Mouse (Mus musculus): ENCODE data around the gene Uck2. TPM values are rescaled to one million over a fixed set of nuclear protein-coding genes. Genes with fewer than 3 reads are reported as not detected.

The Uck2 gene
- polyA plus RNA-seq, 1 experiment from 2014 or later = 86.3 TPM

DNA sequence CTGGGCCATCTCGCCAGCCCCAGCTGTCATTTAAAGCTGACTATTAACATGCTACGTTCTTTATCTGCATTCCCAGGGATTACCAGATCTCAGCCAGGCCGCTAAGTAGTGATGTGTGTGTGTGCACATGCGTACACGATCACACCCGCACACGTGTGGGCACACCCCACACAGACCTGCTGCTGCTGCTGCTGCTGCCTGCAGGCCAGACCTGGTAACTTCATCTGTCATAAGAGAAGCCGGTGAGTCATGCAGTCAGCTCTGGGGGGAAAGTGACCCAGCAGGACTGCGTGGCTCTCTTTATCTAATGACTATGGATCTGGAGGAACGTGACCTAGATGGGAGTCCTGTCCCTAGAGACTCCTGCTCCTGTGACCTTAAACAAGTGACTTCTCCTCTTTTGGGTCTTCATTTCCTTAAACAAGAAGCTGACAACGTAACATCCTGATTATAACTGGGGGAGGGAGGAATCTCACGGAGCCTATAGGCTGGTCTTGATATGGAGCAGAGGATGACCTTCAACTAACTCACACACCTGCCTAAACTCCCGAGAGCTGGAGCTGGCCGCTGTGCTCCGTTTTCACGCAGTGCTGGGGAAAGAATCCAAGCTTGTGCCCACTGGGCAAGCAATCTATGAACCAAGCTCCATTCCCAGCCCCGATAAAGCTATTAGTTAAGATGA is 54.0 kb downstream of the Uck2 start:
- whole genome bisulfite sequencing = 87% methylated on average over 17 of the region's 17 CpGs
- H3K4me3 ChIP-seq (ENCODE audit: low read depth, low read length) = no peak overlapping the region
- H3K36me3 ChIP-seq (ENCODE audit: control insufficient read depth, insufficient read depth, low read length) = peaks cover 33% of the 10 kb centered on the region
- H3K9me3 ChIP-seq (ENCODE audit: control insufficient read depth, low read depth, low read length) = no peaks in the 10 kb centered on the region
- no peak overlapping the region for H3K9ac ChIP-seq (replicated peaks; ENCODE audit: low read depth, low read length)
- no peaks in the 10 kb centered on the region for H3K27me3 ChIP-seq (ENCODE audit: control insufficient read depth, insufficient read depth, low read length)
- peak; percentile 43; the same call in 1 of the 2 replicates for ATAC-seq (ENCODE audit: insufficient number of reproducible peaks, insufficient read depth, low FRiP score, low read depth)
- no peak overlapping the region for H3K27ac ChIP-seq (ENCODE audit: low read length)
- H3K4me2 ChIP-seq (replicated peaks; ENCODE audit: low read depth, low read length) = no peak overlapping the region
- H3K4me1 ChIP-seq (ENCODE audit: control insufficient read depth, insufficient read depth, low read length) = no peaks in the 10 kb centered on the region

- no peaks in the 10 kb centered on the region for H3K9me3 ChIP-seq (ENCODE audit: control insufficient read depth, low read depth, low read length)
- WGBS = 88% methylated on average over 9 of the region's 9 CpGs
- H3K27ac ChIP-seq (ENCODE audit: low read length) = no peak overlapping the region
- H3K4me3 ChIP-seq (ENCODE audit: low read depth, low read length) = no peak overlapping the region
- no peak overlapping the region for H3K9ac ChIP-seq (replicated peaks; ENCODE audit: low read depth, low read length)
- peaks cover 16% of the 10 kb centered on the region for H3K36me3 ChIP-seq (ENCODE audit: control insufficient read depth, insufficient read depth, low read length)
- no peak overlapping the region for H3K4me2 ChIP-seq (replicated peaks; ENCODE audit: low read depth, low read length)
- no peaks in the 10 kb centered on the region for H3K27me3 ChIP-seq (ENCODE audit: control insufficient read depth, insufficient read depth, low read length)
- ATAC-seq (ENCODE audit: insufficient number of reproducible peaks, insufficient read depth, low FRiP score, low read depth) = no peak
- H3K4me1 ChIP-seq (ENCODE audit: control insufficient read depth, insufficient read depth, low read length) = peaks cover 2% of the 10 kb centered on the region; the same call in 1 of the 2 replicates
These were observed 62.6 kb downstream of the Uck2 start for GRCm38 (mm10) chr1:167222382-167223010.

- H3K4me2 ChIP-seq (replicated peaks; ENCODE audit: low read depth, low read length) = no peak overlapping the region
- no peak for ATAC-seq (ENCODE audit: insufficient number of reproducible peaks, insufficient read depth, low FRiP score, low read depth)
- H3K36me3 ChIP-seq (ENCODE audit: control insufficient read depth, insufficient read depth, low read length) = peaks cover 10% of the 10 kb centered on the region
- H3K9ac ChIP-seq (replicated peaks; ENCODE audit: low read depth, low read length) = no peak overlapping the region
- WGBS = 5% methylated on average over 5 of the region's 5 CpGs
- no peaks in the 10 kb centered on the region for H3K9me3 ChIP-seq (ENCODE audit: control insufficient read depth, low read depth, low read length)
- peaks cover 2% of the 10 kb centered on the region; the same call in 1 of the 2 replicates for H3K4me1 ChIP-seq (ENCODE audit: control insufficient read depth, insufficient read depth, low read length)
- no peaks in the 10 kb centered on the region for H3K27me3 ChIP-seq (ENCODE audit: control insufficient read depth, insufficient read depth, low read length)
- no peak overlapping the region for H3K4me3 ChIP-seq (ENCODE audit: low read depth, low read length)
- no peak overlapping the region for H3K27ac ChIP-seq (ENCODE audit: low read length)
These were observed 64.6 kb downstream of the Uck2 start for GRCm38 (mm10) chr1:167220303-167221174.

DNA sequence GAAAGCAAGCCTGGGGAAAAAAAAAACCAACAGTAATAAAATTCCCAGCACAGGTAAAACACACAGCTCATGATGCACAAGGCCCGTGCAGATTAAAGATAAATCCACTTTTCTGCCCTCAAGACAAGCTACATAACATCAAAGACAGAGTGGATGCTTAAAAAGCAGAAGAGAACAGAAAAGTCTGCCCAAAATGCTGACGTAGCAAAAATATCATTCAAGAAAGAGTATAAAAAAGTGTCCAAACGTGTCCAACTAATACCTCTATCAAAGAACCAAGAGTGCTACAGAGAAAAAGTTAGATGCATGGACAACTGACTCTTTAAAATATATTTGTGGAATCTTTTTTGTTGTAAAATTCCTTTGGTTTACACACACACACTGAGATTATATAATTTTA is 69.7 kb downstream of the Uck2 start:
- H3K4me2 ChIP-seq (replicated peaks; ENCODE audit: low read depth, low read length) = no peak overlapping the region
- H3K27ac ChIP-seq (ENCODE audit: low read length) = no peak overlapping the region
- no peaks in the 10 kb centered on the region for H3K27me3 ChIP-seq (ENCODE audit: control insufficient read depth, insufficient read depth, low read length)
- WGBS = 73% methylated on average over 3 of the region's 3 CpGs
- H3K9me3 ChIP-seq (ENCODE audit: control insufficient read depth, low read depth, low read length) = no peaks in the 10 kb centered on the region
- no peaks in the 10 kb centered on the region for H3K36me3 ChIP-seq (ENCODE audit: control insufficient read depth, insufficient read depth, low read length)
- no peak overlapping the region for H3K9ac ChIP-seq (replicated peaks; ENCODE audit: low read depth, low read length)
- no peak overlapping the region for H3K4me3 ChIP-seq (ENCODE audit: low read depth, low read length)
- no peak for ATAC-seq (ENCODE audit: insufficient number of reproducible peaks, insufficient read depth, low FRiP score, low read depth)
- no peaks in the 10 kb centered on the region for H3K4me1 ChIP-seq (ENCODE audit: control insufficient read depth, insufficient read depth, low read length)

DNA sequence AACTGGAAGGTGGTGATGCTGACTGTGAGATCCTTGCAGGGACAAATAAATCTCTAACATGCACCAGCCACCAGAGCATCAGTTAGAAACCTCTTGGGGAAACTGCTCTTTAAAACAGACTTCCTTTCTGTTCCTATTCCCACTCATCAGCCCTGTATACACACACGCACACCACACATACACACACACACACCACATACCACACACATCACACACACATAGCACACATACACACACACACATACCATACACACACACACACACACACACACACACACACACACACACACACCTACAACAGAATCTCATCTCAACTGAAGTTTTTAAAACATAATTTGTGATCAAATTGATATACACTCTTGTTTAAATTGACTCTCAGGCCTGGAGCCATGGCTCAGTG is 72.4 kb downstream of the Uck2 start:
- no peak overlapping the region for H3K27ac ChIP-seq (ENCODE audit: low read length)
- H3K4me1 ChIP-seq (ENCODE audit: control insufficient read depth, insufficient read depth, low read length) = no peaks in the 10 kb centered on the region
- 92% methylated on average over 1 of the region's 1 CpGs for WGBS
- no peak overlapping the region for H3K4me3 ChIP-seq (ENCODE audit: low read depth, low read length)
- H3K27me3 ChIP-seq (ENCODE audit: control insufficient read depth, insufficient read depth, low read length) = no peaks in the 10 kb centered on the region
- H3K9me3 ChIP-seq (ENCODE audit: control insufficient read depth, low read depth, low read length) = no peaks in the 10 kb centered on the region
- H3K36me3 ChIP-seq (ENCODE audit: control insufficient read depth, insufficient read depth, low read length) = no peaks in the 10 kb centered on the region
- ATAC-seq (ENCODE audit: insufficient number of reproducible peaks, insufficient read depth, low FRiP score, low read depth) = no peak
- no peak overlapping the region for H3K4me2 ChIP-seq (replicated peaks; ENCODE audit: low read depth, low read length)
- no peak overlapping the region for H3K9ac ChIP-seq (replicated peaks; ENCODE audit: low read depth, low read length)

GRCm38 (mm10) chr1:167211979-167212614 is 73.0 kb downstream of the Uck2 start:
- H3K9ac ChIP-seq (replicated peaks; ENCODE audit: low read depth, low read length) = no peak overlapping the region
- no peak overlapping the region for H3K27ac ChIP-seq (ENCODE audit: low read length)
- no peak for ATAC-seq (ENCODE audit: insufficient number of reproducible peaks, insufficient read depth, low FRiP score, low read depth)
- WGBS = 29% methylated on average over 7 of the region's 7 CpGs
- H3K4me2 ChIP-seq (replicated peaks; ENCODE audit: low read depth, low read length) = no peak overlapping the region
- H3K4me1 ChIP-seq (ENCODE audit: control insufficient read depth, insufficient read depth, low read length) = no peaks in the 10 kb centered on the region
- H3K9me3 ChIP-seq (ENCODE audit: control insufficient read depth, low read depth, low read length) = no peaks in the 10 kb centered on the region
- H3K36me3 ChIP-seq (ENCODE audit: control insufficient read depth, insufficient read depth, low read length) = no peaks in the 10 kb centered on the region
- no peaks in the 10 kb centered on the region for H3K27me3 ChIP-seq (ENCODE audit: control insufficient read depth, insufficient read depth, low read length)
- no peak overlapping the region for H3K4me3 ChIP-seq (ENCODE audit: low read depth, low read length)

GRCm38 (mm10) chr1:167208816-167209215 is 76.3 kb downstream of the Uck2 start:
- no peak for ATAC-seq (ENCODE audit: insufficient number of reproducible peaks, insufficient read depth, low FRiP score, low read depth)
- Histone ChIP-seq H3K4me2 (replicated peaks; ENCODE audit: low read depth, low read length) (no peak overlapping the region), H3K4me1 (ENCODE audit: control insufficient read depth, insufficient read depth, low read length) (no peaks in the 10 kb centered on the region; the same call in 1 of the 2 replicates), H3K9me3 (ENCODE audit: control insufficient read depth, low read depth, low read length) (no peaks in the 10 kb centered on the region), H3K9ac (replicated peaks; ENCODE audit: low read depth, low read length) (no peak overlapping the region), H3K36me3 (ENCODE audit: control insufficient read depth, insufficient read depth, low read length) (no peaks in the 10 kb centered on the region), H3K27me3 (ENCODE audit: control insufficient read depth, insufficient read depth, low read length) (no peaks in the 10 kb centered on the region), H3K4me3 (ENCODE audit: low read depth, low read length) (no peak overlapping the region), H3K27ac (ENCODE audit: low read length) (no peak overlapping the region)
- whole genome bisulfite sequencing = 65% methylated on average over 4 of the region's 4 CpGs

GRCm38 (mm10) chr1:167205177-167205750 is 79.9 kb downstream of the Uck2 start:
- no peaks in the 10 kb centered on the region; the same call in 1 of the 2 replicates for H3K4me1 ChIP-seq (ENCODE audit: control insufficient read depth, insufficient read depth, low read length)
- no peak for ATAC-seq (ENCODE audit: insufficient number of reproducible peaks, insufficient read depth, low FRiP score, low read depth)
- H3K9me3 ChIP-seq (ENCODE audit: control insufficient read depth, low read depth, low read length) = no peaks in the 10 kb centered on the region
- no peak overlapping the region for H3K4me2 ChIP-seq (replicated peaks; ENCODE audit: low read depth, low read length)
- no peak overlapping the region for H3K27ac ChIP-seq (ENCODE audit: low read length)
- H3K4me3 ChIP-seq (ENCODE audit: low read depth, low read length) = no peak overlapping the region
- 28% methylated on average over 8 of the region's 8 CpGs for WGBS
- no peaks in the 10 kb centered on the region for H3K36me3 ChIP-seq (ENCODE audit: control insufficient read depth, insufficient read depth, low read length)
- H3K9ac ChIP-seq (replicated peaks; ENCODE audit: low read depth, low read length) = no peak overlapping the region
- no peaks in the 10 kb centered on the region for H3K27me3 ChIP-seq (ENCODE audit: control insufficient read depth, insufficient read depth, low read length)

All from stomach, embryonic 14.5 days (tissue).